Mouse (Mus musculus) ES-Bruce4 (cell line): ENCODE measurements around the gene Abca2. TPM values are rescaled to one million over a fixed set of nuclear protein-coding genes. Genes with fewer than 3 reads are reported as not detected.
A peak's percentile ranks its signal among the peaks of the same experiment; 100 is the strongest.
"Not testable (repeated sequence)": the region's sequence is repeated elsewhere in the genome, so short reads cannot be mapped to it uniquely, and the experiment has no call there.

Source experiments
- H3K27ac ChIP-seq: 2 replicates; pipeline ENCODE4 v1.5.1; 2012; ENCODE audit warnings: low read length, inconsistent platforms; ENCODE audit not compliant: insufficient read depth
- H3K27me3 ChIP-seq: 2 replicates; pipeline ENCODE4 v1.6.1; 2012; ENCODE audit warnings: mild to moderate bottlenecking, low read length, inconsistent platforms; ENCODE audit not compliant: control insufficient read depth, poor library complexity, insufficient read depth, severe bottlenecking
- H3K36me3 ChIP-seq: 2 replicates; pipeline ENCODE4 v1.6.1; 2012; ENCODE audit warnings: inconsistent platforms, mild to moderate bottlenecking, low read length, moderate library complexity; ENCODE audit not compliant: control insufficient read depth, poor library complexity, insufficient read depth, severe bottlenecking
- H3K4me1 ChIP-seq: one replicate; pipeline ENCODE4 v1.8.1; 2011; ENCODE audit warnings: low read length; ENCODE audit not compliant: control insufficient read depth, insufficient read depth
- H3K4me3 ChIP-seq: 2 replicates; pipeline ENCODE4 v1.5.1; 2011; ENCODE audit warnings: low read depth, mild to moderate bottlenecking, low read length
- H3K9ac ChIP-seq: 2 replicates; pipeline ENCODE4 v1.6.1; 2012; ENCODE audit warnings: low read depth, mild to moderate bottlenecking, inconsistent platforms; ENCODE audit not compliant: poor library complexity, severe bottlenecking
- H3K9me3 ChIP-seq: replicated peaks from 2 replicates; pipeline ENCODE4 v1.6.1; 2012; ENCODE audit warnings: mild to moderate bottlenecking, low read length, inconsistent platforms; ENCODE audit not compliant: control insufficient read depth, poor library complexity, insufficient read depth, severe bottlenecking
- CTCF ChIP-seq: IDR thresholded peaks from one replicate; pipeline ENCODE4 v1.8.1; 2011; ENCODE audit warnings: low read depth, low read length
- EP300 ChIP-seq: IDR thresholded peaks from 2 replicates; pipeline ENCODE4 v1.6.1; 2011; ENCODE audit warnings: low read depth, low read length; ENCODE audit not compliant: insufficient read depth
- POLR2A ChIP-seq: IDR thresholded peaks from one replicate; pipeline ENCODE4 v1.8.1; 2011; ENCODE audit warnings: low read length; ENCODE audit not compliant: insufficient read depth
- polyA plus RNA-seq: library from polyadenylated mRNA; stranded (reverse); fragments of >200 nt; gene quantifications from 2 replicates; pipeline ENCODE4 v1.2.4, GENCODE M21; 2011; ENCODE audit warnings: low read depth; ENCODE audit not compliant: missing spikeins, insufficient read depth, insufficient read length

The Abca2 gene
- polyA plus RNA-seq, 1 experiment: 14.2 TPM

- Histone ChIP-seq H3K36me3 (no peaks in the 10 kb centered on the region), H3K9ac (no peak overlapping the region), H3K4me3 (peak overlapping the region; percentile 81), H3K4me1 (no peaks in the 10 kb centered on the region), H3K9me3 (no peaks in the 10 kb centered on the region), H3K27ac (no peak overlapping the region), H3K27me3 (no peaks in the 10 kb centered on the region)
- no peak for TF ChIP-seq EP300
- peak; percentile 87 for TF ChIP-seq CTCF
Measured at GRCm38 (mm10) chr2:25402377-25402971, 26.0 kb upstream of the Abca2 start.

GRCm38 (mm10) chr2:25402972-25403601 lies 25.4 kb upstream of the Abca2 start:
- peak overlapping the region; percentile 81 for H3K4me3 ChIP-seq
- H3K9ac ChIP-seq: peak overlapping the region; percentile 73
- no peaks in the 10 kb centered on the region for H3K36me3 ChIP-seq
- TF ChIP-seq POLR2A (no peak), CTCF (no peak), EP300 (no peak)
- H3K27ac ChIP-seq: no peak overlapping the region
- H3K4me1 ChIP-seq: no peaks in the 10 kb centered on the region
- H3K27me3 ChIP-seq: no peaks in the 10 kb centered on the region
- H3K9me3 ChIP-seq: no peaks in the 10 kb centered on the region

GRCm38 (mm10) chr2:25403994-25404393 lies 24.5 kb upstream of the Abca2 start:
- Histone ChIP-seq H3K27ac (no peak overlapping the region), H3K9ac (no peak overlapping the region), H3K4me3 (no peak overlapping the region), H3K36me3 (no peaks in the 10 kb centered on the region), H3K27me3 (no peaks in the 10 kb centered on the region), H3K9me3 (no peaks in the 10 kb centered on the region), H3K4me1 (no peaks in the 10 kb centered on the region)
- TF ChIP-seq CTCF (no peak), EP300 (no peak), POLR2A (no peak)

- Histone ChIP-seq H3K27ac (no peak overlapping the region), H3K9me3 (no peaks in the 10 kb centered on the region), H3K4me3 (no peak overlapping the region), H3K4me1 (no peaks in the 10 kb centered on the region), H3K36me3 (0 out of 2 replicates have a peak, but pooled peaks cover 3% of the 10 kb centered on the region), H3K27me3 (no peaks in the 10 kb centered on the region), H3K9ac (no peak overlapping the region)
- TF ChIP-seq EP300 (no peak), POLR2A (no peak), CTCF (no peak)
Measured at GRCm38 (mm10) chr2:25408908-25409307, 19.6 kb upstream of the Abca2 start.

- not testable (repeated sequence) for H3K9ac ChIP-seq, H3K4me3 ChIP-seq, H3K9me3 ChIP-seq, H3K27ac ChIP-seq, H3K36me3 ChIP-seq, H3K27me3 ChIP-seq, H3K4me1 ChIP-seq
Measured at GRCm38 (mm10) chr2:25413436-25413835, 15.1 kb upstream of the Abca2 start.

GRCm38 (mm10) chr2:25417426-25417825 lies 11.1 kb upstream of the Abca2 start:
- no peaks in the 10 kb centered on the region for H3K9me3 ChIP-seq
- no peak overlapping the region for H3K9ac ChIP-seq
- H3K4me1 ChIP-seq: peaks cover 2% of the 10 kb centered on the region
- H3K27ac ChIP-seq: no peak overlapping the region
- no peaks in the 10 kb centered on the region for H3K27me3 ChIP-seq
- no peaks in the 10 kb centered on the region for H3K36me3 ChIP-seq
- TF ChIP-seq POLR2A (no peak), EP300 (no peak), CTCF (no peak)
- H3K4me3 ChIP-seq: no peak overlapping the region
